Mouse (Mus musculus) liver, adult 2 months (tissue): ENCODE measurements around the gene Rhox13. TPM values are rescaled to one million over a fixed set of nuclear protein-coding genes. Genes with fewer than 3 reads are reported as not detected.

Source experiments
- DNase-seq: peaks from one replicate; pipeline ENCODE4 v3.0.0-alpha.2; 2011; ENCODE audit warnings: low read depth, low spot score; ENCODE audit errors: extremely low read depth
- H3K27ac ChIP-seq: fragments of 200-500 bp; replicated peaks from 2 replicates; pipeline ENCODE4 v1.5.1; 2012; ENCODE audit warnings: low read depth, mild to moderate bottlenecking, control low read depth, inconsistent platforms, low read length; ENCODE audit not compliant: insufficient read depth
- H3K27me3 ChIP-seq: fragments of 200-500 bp; 2 replicates; pipeline ENCODE4 v1.6.1; 2012; ENCODE audit warnings: mild to moderate bottlenecking, moderate library complexity, low read length, inconsistent platforms; ENCODE audit not compliant: control insufficient read depth, insufficient read depth
- H3K36me3 ChIP-seq: fragments of 200-500 bp; 2 replicates; pipeline ENCODE4 v1.6.1; 2012; ENCODE audit warnings: low read length, inconsistent platforms; ENCODE audit not compliant: control insufficient read depth, insufficient read depth
- H3K4me1 ChIP-seq: fragments of 200-500 bp; 2 replicates; pipeline ENCODE4 v1.6.1; 2011; ENCODE audit warnings: low read length; ENCODE audit not compliant: control insufficient read depth, insufficient read depth
- H3K4me3 ChIP-seq: fragments of 200-500 bp; 2 replicates; pipeline ENCODE4 v1.5.1; 2011; ENCODE audit warnings: low read depth, mild to moderate bottlenecking, control low read depth, low read length, moderate library complexity; ENCODE audit not compliant: insufficient read depth
- H3K79me2 ChIP-seq: fragments of 200-500 bp; 2 replicates; pipeline ENCODE4 v1.6.1; 2012; ENCODE audit warnings: inconsistent platforms, mild to moderate bottlenecking, low read length, moderate library complexity; ENCODE audit not compliant: control insufficient read depth, insufficient read depth
- H3K9ac ChIP-seq: fragments of 200-500 bp; 2 replicates; pipeline ENCODE4 v1.6.1; 2012; ENCODE audit warnings: low read depth, mild to moderate bottlenecking, control low read depth, inconsistent platforms, low read length
- CTCF ChIP-seq: fragments of 200-500 bp; IDR thresholded peaks from 2 replicates; pipeline ENCODE4 v1.5.1; 2011; ENCODE audit warnings: low read depth, low read length, control low read depth
- POLR2A ChIP-seq: fragments of 200-500 bp; IDR thresholded peaks from 2 replicates; pipeline ENCODE4 v1.6.1; 2011; ENCODE audit warnings: low read length, control low read depth; ENCODE audit not compliant: insufficient read depth; ENCODE audit errors: extremely low read depth
- WGBS: fragments of 180-500 bp; shearing (Covaris S2); methylation state at CpG from one replicate; pipeline ENCODE4 v1.1.7; 2018; 5-methylcytosine and 5-hydroxymethylcytosine counted together
- polyA plus RNA-seq: library from polyadenylated mRNA; depleted of rRNA; stranded (reverse); fragments of >200 nt; gene quantifications from 2 replicates; pipeline ENCODE4 v1.2.3, GENCODE M21; 2012; rRNA removed
- total RNA-seq: library from RNA; depleted of rRNA; stranded (reverse); fragments of >200 nt; gene quantifications from 2 replicates; pipeline ENCODE4 v1.2.3, GENCODE M21; 2014; rRNA removed

The Rhox13 gene
- total and polyA plus RNA-seq, 2 experiments = not detected

- H3K4me3 ChIP-seq = no peak overlapping the region
- 87% methylated on average over 3 of the region's 3 CpGs for WGBS
- H3K27ac ChIP-seq = no peak overlapping the region
- H3K4me1 ChIP-seq = no peaks in the 10 kb centered on the region
- no peaks in the 10 kb centered on the region for H3K36me3 ChIP-seq
- H3K27me3 ChIP-seq = no peaks in the 10 kb centered on the region
- no peak for TF ChIP-seq CTCF
- TF ChIP-seq POLR2A = no peak
- DNase-seq = no peak
- no peaks in the 10 kb centered on the region for H3K79me2 ChIP-seq
- no peak overlapping the region for H3K9ac ChIP-seq
Measured at GRCm38 (mm10) chrX:38165315-38165714, 44.3 kb downstream of the Rhox13 start.

- 75% methylated on average over 9 of the region's 9 CpGs for WGBS
- H3K27me3 ChIP-seq = no peaks in the 10 kb centered on the region
- H3K36me3 ChIP-seq = no peaks in the 10 kb centered on the region
- DNase-seq = no peak
- no peak overlapping the region for H3K27ac ChIP-seq
- no peak overlapping the region for H3K4me3 ChIP-seq
- no peaks in the 10 kb centered on the region for H3K79me2 ChIP-seq
- H3K9ac ChIP-seq = no peak overlapping the region
- H3K4me1 ChIP-seq = no peaks in the 10 kb centered on the region
- TF ChIP-seq POLR2A (no peak), CTCF (no peak)
Measured at GRCm38 (mm10) chrX:38166064-38166463, 45.0 kb downstream of the Rhox13 start.

GRCm38 (mm10) chrX:38166592-38166991 is 45.6 kb downstream of the Rhox13 start:
- Histone ChIP-seq H3K36me3 (no peaks in the 10 kb centered on the region), H3K27ac (no peak overlapping the region), H3K4me1 (no peaks in the 10 kb centered on the region), H3K27me3 (no peaks in the 10 kb centered on the region), H3K79me2 (no peaks in the 10 kb centered on the region), H3K9ac (no peak overlapping the region), H3K4me3 (no peak overlapping the region)
- WGBS = 82% methylated on average over 4 of the region's 4 CpGs
- DNase-seq = no peak
- no peak for TF ChIP-seq POLR2A
- TF ChIP-seq CTCF = no peak

Other genes starting within 250 kb of the Rhox13 start
- gene Rhox8, start 242.3 kb upstream of the Rhox13 start, total RNA-seq = not detected in 2 replicates
- gene Rhox8, start 242.3 kb upstream of the Rhox13 start, polyA plus RNA-seq = not detected in 2 replicates
- gene Rhox7b, start 224.0 kb upstream of the Rhox13 start, total RNA-seq = not detected in 2 replicates
- gene Rhox7b, start 224.0 kb upstream of the Rhox13 start, polyA plus RNA-seq = not detected in 2 replicates
- gene Rhox9, start 219.4 kb upstream of the Rhox13 start, total RNA-seq = not detected in 2 replicates
- gene Rhox9, start 219.4 kb upstream of the Rhox13 start, polyA plus RNA-seq = not detected in 2 replicates
- not detected in 2 replicates for gene Btg1-ps1, start 102.4 kb upstream of the Rhox13 start, total RNA-seq
- not detected in 2 replicates for gene Btg1-ps1, start 102.4 kb upstream of the Rhox13 start, polyA plus RNA-seq
- not detected in 2 replicates for gene Btg1-ps2, start 78.1 kb upstream of the Rhox13 start, total RNA-seq
- gene Btg1-ps2, start 78.1 kb upstream of the Rhox13 start, polyA plus RNA-seq = not detected in 2 replicates
- gene Rhox10, start 54.7 kb upstream of the Rhox13 start, total RNA-seq = not detected in 2 replicates
- not detected in 2 replicates for gene Rhox10, start 54.7 kb upstream of the Rhox13 start, polyA plus RNA-seq
- not detected in 2 replicates for gene Rhox11, start 36.1 kb upstream of the Rhox13 start, total RNA-seq
- not detected in 2 replicates for gene Rhox11, start 36.1 kb upstream of the Rhox13 start, polyA plus RNA-seq
- gene Rhox12, start 10.3 kb upstream of the Rhox13 start, total RNA-seq = not detected in 2 replicates
- gene Rhox12, start 10.3 kb upstream of the Rhox13 start, polyA plus RNA-seq = not detected in 2 replicates
- gene Zbtb33, start 68.6 kb downstream of the Rhox13 start, total RNA-seq = 15.8 and 17.6 TPM in 2 replicates
- gene Zbtb33, start 68.6 kb downstream of the Rhox13 start, polyA plus RNA-seq = 2.4 and 2.8 TPM in 2 replicates
- gene Tmem255a, start 131.2 kb downstream of the Rhox13 start, total RNA-seq = under 0.01 and 0.20 TPM in 2 replicates
- gene Tmem255a, start 131.2 kb downstream of the Rhox13 start, polyA plus RNA-seq = not detected in 2 replicates
- not detected in 2 replicates for gene Atp1b4, start 195.0 kb downstream of the Rhox13 start, total RNA-seq
- gene Atp1b4, start 195.0 kb downstream of the Rhox13 start, polyA plus RNA-seq = not detected in 2 replicates